Mouse (Mus musculus) cerebellum, adult 11-12 months (tissue): ENCODE data around the gene Rsph10b.

ENCODE experiments used
- DNase-seq: peaks from one replicate; pipeline ENCODE4 v3.0.0; 2022

Rsph10b gene

DNA sequence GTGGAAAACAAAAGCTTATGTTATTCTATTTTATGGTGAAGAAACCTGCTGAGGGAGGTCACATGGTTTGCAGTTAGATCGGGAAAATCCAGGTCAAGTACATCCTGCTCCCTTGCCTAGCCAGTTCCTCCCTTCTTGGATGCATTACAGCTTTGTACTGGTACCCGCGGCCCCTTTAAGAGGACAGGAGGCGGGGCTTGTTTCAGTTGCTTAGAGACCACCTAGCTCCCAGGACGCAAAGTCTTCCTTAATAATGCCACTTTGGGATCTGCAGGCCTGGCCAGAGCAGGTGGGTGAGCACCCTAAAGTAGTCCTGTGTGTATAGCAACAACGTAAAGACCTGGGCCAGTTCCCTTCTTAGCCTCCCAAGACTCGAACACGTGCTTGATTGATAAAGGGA is at the start of gene Rsph10b:
Rsph10b (plus strand) TSS at position 205 of the 400 bp plus-strand sequence.
- no peak for DNase-seq

DNA sequence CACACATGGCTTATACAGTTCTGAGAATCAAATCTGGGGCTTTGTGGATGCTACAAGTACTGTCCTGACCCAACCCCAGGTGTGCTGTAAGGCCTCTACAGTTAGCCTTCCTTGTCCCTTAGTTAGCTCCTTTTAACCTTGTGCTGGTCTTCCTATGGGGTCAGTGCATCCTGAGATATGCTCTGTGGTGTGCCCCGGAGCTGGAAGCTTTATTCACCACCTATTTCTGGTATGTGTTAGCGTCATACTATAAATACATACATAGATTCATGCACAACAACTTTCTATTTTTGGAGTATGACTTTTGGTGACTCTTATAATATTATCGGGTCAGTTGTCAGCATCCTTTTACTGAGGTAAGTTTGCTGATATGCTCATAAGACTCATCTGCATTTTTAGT is 47.6 kb upstream of the Rsph10b start:
- no peak for DNase-seq

DNA sequence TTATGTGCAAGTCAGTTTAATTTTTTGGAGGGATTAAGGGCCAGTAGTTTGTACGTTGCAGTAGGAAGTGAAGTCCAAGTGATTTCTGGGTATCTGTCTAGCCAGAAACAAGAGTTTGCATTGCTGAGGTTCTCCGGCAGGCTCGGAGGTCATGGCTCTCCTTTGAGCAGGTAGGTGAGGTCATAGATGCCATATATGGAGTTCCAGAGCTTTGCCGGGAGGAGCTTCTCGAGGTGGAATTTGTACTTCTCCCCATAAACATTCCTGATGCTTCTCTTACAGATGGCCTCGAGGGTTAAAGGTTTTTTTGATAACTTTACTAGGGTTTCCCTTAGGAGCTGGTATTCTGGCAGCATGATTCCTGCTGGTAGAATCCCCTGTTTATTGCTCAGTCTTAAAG is 42.1 kb upstream of the Rsph10b start:
- no peak for DNase-seq

DNA sequence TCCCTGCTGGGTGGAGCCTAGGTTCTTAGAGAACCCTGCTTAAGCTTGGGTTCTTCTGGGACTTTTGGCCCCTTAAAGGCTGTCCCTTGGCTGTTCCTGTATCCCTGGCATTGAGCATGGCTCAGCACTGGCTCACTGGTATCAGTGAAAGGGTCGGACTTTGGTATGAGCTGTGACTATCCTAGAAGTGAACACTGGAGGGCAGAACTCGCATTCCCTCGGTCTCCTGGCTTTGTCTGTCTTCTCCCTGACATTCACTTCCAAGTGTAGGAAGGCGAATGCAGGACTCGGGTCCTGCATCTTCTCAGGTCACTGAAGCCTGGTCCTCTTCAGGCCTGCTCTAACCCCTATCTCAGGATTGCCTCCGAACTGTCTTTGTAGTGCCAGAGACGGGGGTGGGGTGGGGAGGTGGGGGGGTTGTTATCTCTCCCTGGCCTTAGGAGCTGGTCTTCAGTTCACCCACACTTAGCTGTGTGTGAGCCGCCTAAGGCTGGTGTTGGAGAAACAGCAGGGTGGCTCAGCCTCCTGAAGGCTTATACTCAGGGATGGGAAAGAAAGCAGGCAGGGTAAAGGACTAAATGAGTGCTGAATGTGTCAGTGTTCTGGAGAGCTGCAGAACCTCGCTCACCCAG is 40.5 kb upstream of the Rsph10b start:
- no peak for DNase-seq

DNA sequence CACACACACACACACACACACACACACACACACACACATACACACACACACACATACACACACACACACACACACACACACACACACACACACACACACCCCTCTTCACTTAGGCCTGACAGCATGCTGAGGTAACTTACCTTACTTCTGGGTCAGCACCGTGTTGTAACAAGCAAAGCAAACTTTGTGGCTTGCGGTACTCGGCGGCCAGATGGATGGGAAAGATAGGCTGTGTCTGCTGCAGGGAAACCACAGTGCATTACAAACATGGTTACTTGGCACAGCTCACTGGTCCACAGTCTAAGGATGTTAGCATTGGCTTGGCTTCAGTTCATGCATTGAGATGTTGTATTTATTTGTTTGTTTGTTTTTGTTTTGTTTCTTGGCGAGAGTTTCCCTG is 39.4 kb upstream of the Rsph10b start:
- DNase-seq = no peak

DNA sequence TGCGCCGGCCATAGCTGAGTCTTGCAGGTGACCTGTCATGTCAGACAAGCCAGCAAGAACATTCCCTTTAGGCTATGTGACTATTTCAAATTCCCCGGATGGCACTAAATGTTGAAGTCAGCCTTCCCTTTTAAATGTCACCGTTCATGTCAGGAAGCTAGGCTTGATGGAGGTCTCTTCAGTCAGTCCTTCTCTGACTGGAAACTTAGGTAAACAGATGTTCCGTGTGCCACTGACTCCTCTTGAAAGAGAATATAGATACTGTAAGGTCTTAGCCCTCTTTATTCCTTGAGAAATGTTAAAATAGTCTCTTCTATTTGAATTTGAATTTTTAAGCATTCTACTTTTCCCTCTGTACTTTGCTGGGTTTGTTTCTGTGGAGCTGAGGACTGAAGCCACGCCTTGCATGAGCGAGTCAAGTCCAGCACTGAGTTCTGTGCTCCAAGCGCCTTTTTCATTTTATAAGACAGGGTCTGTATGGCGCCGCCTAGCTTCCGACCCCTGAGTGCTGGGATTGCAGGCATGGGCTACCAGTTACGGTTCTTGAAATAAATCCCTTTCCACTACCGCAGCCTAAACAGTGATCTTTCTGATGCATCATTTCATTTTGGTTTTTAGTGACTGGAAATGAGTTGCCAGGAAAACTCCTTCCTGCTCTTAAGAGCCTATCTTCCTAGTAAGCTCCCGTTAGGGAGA is 35.1 kb upstream of the Rsph10b start, which contains the start of gene Ankrd61:
Ankrd61 (minus strand) TSS at position 51 of the 696 bp plus-strand sequence.
- DNase-seq = no peak

DNA sequence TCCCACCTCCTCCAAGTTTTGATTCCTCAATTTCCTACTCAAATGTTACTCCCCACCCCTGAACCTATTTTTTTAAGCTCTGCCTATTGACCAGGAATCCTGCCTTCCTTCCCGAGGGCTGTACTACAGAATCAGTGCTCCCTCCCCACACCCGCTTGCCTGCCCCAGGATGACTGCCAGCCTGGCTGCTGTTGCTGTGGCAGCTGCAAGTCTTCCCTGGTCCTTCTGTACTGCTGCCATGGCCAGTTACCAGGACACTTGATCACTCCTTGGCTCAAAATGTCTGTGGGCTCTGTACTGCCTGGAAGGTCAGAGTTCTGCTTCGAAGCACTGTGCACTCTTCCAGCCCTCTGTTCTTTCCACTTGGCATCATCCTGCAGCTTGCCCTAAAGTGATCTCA is 30.7 kb upstream of the Rsph10b start:
- DNase-seq = peak; percentile 23

DNA sequence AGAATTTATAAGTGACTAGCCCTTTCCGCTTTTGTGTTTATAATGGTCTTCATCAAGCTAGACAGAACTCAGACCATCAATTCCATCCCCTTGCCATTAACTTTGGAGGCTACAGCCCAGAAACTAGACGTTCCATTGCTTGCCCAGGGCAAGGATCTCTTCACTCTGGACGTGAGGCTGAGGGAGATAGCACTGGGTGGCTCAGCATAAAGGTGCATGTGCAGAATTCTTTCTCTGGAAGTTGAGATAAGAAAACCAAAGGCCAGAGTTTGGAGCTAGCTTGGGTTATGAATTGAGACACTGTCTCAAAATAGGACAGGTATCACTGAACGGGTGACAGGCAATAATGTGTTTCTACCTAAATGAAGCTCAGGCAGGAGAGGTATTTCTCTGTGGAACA is 29.0 kb upstream of the Rsph10b start:
- no peak for DNase-seq

DNA sequence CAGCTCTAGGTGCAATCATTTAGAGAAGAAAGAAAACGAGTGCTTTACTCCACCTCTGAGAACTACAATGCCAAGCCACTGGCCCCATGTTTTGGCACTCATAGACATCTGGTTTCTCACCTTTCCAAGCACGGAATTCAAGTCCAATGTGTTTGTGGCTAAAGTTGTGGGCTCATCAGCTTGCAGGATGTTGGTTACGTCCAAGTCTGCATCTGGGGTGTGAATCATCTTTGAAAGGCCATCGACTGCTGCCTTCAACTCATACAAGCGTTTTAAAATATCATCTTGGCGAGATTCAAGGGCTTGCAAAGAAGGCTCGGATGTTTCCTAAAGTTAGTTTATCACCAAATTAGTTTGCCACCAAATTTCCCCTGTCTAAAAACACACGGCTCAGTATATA is 26.4 kb upstream of the Rsph10b start:
- no peak for DNase-seq

DNA sequence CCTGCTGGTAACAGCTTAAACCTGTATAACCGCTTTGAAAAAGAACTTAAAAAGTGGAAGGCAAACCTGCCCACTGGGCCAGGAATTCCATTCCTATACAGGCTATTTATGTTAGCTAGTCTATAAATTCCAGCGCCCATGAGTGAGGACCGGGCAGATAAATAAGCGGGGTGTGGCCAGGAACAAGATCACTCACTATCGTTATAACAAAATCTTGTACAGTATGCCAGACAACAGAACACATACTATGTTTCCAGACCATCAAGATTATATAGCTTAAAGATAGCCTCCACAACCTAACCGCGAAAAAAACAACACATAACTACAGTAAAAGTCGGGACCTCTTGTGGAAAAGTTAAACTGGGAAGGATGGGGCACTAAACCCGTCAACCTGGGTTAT is 23.9 kb upstream of the Rsph10b start:
- DNase-seq = no peak

DNA sequence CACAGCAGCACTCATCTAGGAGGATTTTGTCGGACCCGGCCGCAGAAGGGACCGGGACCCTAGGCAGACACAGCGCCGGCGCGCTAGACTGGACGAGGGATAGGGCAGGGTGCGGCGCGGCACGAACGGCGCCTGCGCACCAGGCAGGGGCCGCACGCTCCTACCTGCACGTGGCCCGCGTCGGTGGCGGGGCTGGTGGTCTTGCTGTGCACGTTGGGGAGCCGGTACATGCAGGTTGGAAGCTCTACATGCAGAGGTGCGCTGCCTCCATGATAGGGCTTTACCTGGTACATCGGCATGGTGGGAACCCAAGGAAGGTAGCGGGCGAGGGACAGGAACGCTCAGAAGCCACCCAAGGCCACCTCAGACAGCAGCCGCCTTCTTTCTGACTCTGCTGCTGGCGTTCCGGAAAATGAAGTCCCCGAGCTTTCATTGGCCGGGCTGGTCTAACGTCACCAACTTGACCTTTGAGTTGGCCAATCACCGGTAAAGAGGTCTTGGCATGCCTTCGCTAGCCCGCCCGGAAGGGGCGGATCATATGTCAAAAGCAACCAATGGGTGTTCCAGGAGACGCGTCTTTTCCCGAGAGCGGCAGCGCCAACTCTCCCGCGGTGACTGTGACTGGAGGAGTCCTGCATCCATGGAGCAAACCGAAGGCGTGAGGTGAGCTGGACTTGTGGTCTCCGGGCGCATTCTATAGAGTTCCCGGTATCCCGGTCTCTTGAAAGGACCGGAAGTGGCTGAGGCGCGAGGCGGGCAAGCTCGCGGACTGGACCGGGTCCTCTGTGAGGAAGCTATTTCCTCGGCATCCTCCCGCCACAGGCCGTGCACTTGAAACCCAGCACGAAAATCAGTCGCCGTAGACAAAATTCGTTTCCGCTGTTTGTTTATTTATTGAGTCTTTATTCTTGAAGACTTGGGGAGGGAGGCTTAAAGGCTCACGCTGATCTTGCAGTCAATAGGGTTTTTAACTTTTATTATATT is 23.1 kb upstream of the Rsph10b start, which contains the start of the genes Aimp2 and Pms2:
Aimp2 (minus strand) TSS at position 431 of the 984 bp plus-strand sequence.
Pms2 (plus strand) TSS at position 548 of the 984 bp plus-strand sequence.
- DNase-seq = peak; percentile 97

DNA sequence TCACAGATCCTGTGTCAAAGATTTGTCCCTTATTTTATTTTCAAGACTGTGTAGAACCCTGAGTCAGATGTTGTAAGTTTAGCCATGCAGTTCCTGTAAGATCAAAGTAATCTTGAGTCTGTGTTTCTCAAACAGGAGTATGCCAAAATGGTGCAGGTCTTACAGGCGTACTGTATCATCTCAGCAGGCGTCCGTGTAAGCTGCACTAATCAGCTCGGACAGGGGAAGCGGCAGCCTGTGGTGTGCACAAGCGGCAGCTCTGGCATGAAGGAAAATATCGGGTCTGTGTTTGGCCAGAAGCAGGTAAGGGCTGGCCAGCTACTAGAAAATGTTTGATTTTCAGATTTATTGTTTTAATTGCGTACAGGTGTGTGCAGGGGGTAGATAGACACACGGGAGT is 16.6 kb upstream of the Rsph10b start:
- no peak for DNase-seq

DNA sequence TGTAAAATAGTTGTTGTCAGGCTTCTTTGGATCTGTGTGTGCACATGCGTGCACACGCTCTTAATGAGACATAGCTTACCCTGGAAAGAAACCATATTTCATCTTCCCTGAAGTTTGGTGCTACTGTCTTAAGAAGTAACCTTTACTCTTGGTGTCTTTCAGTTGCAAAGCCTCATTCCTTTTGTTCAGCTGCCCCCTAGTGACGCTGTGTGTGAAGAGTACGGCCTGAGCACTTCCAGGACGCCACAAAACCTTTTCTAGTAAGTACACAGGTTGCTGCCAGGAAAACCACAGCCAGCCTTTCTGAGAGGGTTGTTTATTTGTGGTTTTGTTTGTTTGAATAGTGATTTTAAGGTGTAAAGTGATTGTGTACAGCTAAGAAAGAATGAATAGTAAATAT is 15.4 kb upstream of the Rsph10b start:
- no peak for DNase-seq

DNA sequence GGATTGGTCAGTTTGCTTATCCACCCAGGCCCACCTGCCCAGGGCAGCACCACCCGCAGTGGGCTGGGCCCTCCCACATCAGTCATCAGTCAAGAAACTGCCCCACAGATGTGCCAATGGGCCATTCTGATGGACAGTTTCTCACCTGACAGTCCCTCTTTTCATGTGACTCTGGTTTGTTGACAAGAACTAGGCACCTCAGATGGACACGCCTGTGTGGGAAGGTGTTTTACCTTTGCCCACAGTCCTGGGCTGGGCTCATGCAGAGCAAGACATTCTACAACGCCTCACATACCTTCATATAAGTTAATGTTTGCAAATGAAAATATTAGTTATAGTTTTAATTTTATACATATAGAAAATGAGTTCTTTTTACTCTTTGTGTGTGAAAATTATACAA is 14.7 kb upstream of the Rsph10b start:
- DNase-seq = no peak

DNA sequence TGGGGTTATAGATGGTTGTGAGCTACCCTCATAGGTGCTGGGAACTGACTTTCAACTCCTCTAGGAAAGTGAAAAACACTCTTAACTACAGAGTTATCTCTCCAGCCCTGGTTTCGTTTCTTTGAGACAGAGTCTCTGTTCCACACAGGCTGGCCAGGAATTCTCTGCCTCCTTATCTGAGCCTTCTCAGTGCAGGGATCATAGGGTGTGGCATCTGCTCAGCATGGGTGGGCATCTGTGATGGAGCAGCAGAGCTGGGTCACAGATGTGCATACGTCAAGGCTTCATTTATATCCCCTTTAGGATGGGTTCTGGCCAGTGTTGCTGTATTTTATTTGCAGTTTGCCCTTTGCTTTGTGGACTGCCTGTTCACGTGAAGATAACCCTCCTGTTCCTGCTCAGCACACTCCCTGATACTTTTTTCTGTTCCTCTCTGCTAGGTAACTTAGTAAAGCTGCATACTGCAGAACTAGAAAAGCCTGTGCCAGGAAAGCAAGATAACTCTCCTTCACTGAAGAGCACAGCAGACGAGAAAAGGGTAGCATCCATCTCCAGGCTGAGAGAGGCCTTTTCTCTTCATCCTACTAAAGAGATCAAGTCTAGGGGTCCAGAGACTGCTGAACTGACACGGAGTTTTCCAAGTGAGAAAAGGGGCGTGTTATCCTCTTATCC is 7.9 kb upstream of the Rsph10b start:
- no peak for DNase-seq

DNA sequence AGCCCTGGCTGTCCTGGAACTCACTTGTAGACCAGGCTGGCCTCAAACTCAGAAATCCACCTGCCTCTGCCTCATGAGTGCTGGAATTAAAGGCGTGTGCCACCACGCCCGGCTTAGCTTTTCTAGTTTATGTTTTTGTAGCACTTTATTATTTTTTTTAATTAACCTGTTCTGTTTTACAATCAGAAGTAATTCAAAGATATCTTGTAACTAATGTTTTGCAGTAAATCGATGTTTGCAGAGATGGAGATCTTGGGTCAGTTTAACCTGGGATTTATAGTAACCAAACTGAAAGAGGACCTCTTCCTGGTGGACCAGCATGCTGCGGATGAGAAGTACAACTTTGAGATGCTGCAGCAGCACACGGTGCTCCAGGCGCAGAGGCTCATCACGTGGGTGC is 5.0 kb upstream of the Rsph10b start, which contains the start of gene Gm42421:
Gm42421 (plus strand) TSS at position 301 of the 400 bp plus-strand sequence.
- DNase-seq = no peak

DNA sequence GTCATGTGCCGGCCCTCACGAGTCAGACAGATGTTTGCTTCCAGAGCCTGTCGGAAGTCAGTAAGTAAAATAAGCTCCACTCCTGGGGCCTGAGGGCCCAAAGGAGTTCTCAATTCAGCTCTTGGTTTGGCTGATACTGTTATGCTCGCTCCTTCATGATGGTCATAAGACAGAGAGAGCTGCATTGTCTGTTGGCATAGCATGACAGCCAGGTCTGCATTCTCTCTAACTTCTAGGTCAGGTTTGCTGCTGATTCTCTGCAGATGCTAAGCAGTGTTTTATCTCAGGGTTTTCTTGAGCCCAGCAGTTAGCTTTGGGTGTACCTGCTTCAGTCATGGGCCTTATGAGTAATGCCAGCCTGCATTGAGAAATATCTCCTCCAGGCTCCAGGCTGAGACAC is 3.5 kb upstream of the Rsph10b start:
- DNase-seq = no peak

DNA sequence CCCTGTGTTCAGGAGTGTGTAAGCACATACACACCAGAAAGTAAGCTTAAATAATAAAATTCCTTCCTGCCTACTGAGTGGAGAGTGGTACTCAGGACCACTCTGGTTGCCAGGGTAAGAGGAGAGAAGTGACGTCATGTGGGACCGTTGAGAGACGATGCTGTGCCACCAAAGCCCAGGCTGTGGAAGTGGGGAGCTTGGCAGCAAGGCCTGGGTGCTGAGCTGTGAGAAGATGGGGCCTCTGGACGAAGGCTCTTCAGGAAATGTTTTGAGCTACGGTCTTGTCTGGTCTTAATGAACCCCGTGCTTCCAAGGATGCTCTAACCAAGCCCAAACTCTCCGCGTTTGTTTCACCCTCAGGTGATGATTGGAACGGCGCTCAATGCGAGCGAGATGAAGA is 2.2 kb upstream of the Rsph10b start:
- no peak for DNase-seq

DNA sequence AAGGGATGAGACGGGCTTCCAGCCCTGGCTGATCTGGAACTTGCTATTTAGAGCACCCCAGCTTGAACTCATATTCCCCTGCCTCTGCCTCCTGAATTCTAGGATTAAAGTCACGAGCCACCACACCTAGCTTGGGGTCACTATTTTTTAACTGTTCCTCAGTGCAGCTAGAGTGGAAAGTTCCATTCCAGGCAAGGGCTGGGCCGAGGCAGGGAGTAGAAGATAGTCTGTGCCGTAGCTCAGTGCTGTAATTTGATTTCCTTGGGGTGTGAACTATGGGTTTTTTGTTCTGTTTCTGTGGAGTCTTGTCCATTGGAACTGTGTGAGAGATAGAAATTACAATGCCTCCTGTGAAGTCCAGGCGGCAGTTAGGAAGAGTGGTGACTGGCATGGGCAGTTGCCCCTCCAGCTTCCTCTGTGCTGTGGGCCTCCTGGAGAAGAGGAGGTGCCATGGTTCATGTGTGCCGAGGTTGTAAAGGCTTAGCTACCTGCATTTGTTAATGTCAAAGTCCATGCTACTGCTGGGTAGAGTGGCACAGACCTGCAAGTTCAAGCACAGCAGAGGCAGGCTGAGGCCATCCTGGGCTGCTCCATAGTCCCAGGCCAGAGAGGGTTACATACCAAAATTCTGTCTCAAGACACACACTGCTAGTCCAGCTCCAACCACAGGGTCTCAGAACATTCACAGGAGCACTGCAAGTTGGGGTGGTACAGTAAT is 813 bp upstream of the Rsph10b start:
- no peak for DNase-seq

DNA sequence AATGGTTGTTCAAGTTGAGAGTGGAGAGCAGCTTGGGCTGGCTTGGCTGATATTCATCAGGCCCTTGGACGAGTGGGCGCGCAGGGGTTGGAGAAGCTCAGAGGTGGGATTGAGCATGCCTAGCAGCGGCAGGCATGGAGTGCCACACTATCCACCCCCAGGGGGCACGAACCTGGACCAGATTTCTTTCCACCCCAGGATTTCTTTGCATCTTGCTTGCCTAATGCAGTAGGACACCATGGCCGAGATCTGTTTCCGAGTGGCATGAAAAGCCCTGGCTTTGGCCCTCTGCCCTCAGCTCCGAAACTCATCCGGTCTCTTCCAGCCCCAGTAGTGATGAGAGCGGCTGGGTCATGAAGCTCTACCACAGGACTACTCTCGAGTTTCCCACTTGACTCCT is 579 bp downstream of the Rsph10b start:
- DNase-seq = no peak

DNA sequence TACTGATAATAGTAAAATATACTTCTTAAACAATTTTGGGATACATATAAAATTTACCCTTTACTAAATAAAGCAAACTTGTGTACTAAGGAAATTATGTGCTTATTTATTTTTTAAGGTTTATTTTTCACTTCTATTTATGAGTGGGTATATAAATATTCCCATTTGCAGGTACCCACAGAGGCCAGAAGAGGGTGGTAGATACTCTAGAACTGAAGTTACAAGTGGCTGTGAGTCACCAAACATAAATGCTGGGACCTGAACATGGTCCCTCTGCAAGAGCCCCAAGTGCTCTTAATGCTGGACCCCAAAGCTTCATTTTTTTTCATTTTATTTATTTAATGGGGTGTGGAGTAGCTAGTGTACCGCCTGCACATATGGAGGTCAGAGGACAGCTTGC is 1.0 kb downstream of the Rsph10b start:
- no peak for DNase-seq

DNA sequence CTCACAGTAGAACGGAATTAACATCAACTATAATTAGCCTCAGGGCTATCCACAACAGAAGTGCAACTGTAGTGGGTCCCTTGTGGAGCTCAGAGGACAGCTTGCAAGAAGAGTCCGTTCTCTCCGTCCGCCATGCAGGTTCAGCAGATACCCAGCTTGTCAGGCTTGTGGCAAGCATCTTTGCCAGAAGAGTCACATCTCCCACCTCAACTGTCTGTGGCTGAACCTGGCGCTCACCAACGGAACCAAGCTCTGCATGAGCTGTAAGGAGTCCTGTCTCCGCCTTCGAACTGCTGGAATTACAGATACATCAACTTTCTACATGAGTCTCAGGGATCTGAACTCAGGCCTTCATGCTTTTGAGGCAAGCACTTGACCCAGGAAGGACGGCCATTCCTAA is 3.3 kb downstream of the Rsph10b start:
- DNase-seq = no peak
